Mouse (Mus musculus) 3134 (cell line): ENCODE data around the gene Hrk.

Experiments used
- DNase-seq: peaks from one replicate; pipeline ENCODE4 v3.0.0-alpha.2; 2011; ENCODE audit warnings: low spot score; ENCODE audit not compliant: insufficient read length; ENCODE audit errors: extremely low read depth

Gene Hrk

GRCm38 (mm10) chr5:118160691-118161090 lies 3.8 kb upstream of the Hrk start:
- no peak for DNase-seq

GRCm38 (mm10) chr5:118165462-118165861 lies 1.0 kb downstream of the Hrk start:
- DNase-seq = no peak

GRCm38 (mm10) chr5:118167561-118167995 lies 3.1 kb downstream of the Hrk start:
- no peak for DNase-seq

GRCm38 (mm10) chr5:118169222-118170221 lies 5.1 kb downstream of the Hrk start:
- DNase-seq = no peak

GRCm38 (mm10) chr5:118170888-118171529 lies 6.6 kb downstream of the Hrk start:
- DNase-seq = no peak

GRCm38 (mm10) chr5:118171665-118172064 lies 7.2 kb downstream of the Hrk start:
- no peak for DNase-seq

- DNase-seq = no peak
Observed at GRCm38 (mm10) chr5:118172078-118172723, 7.8 kb downstream of the Hrk start.

GRCm38 (mm10) chr5:118174310-118175009 lies 10.0 kb downstream of the Hrk start:
- no peak for DNase-seq

- DNase-seq = no peak
Observed at GRCm38 (mm10) chr5:118175137-118175536, 10.7 kb downstream of the Hrk start.

- no peak for DNase-seq
Observed at GRCm38 (mm10) chr5:118177640-118178039, 13.2 kb downstream of the Hrk start.

- no peak for DNase-seq
Observed at GRCm38 (mm10) chr5:118186903-118187633, 22.6 kb downstream of the Hrk start.

- no peak for DNase-seq
Observed at GRCm38 (mm10) chr5:118188356-118188755, 23.9 kb downstream of the Hrk start.

GRCm38 (mm10) chr5:118190491-118190890 lies 26.0 kb downstream of the Hrk start:
- no peak for DNase-seq

GRCm38 (mm10) chr5:118192221-118192620 lies 27.8 kb downstream of the Hrk start:
- no peak for DNase-seq

GRCm38 (mm10) chr5:118197421-118197820 lies 33.0 kb downstream of the Hrk start:
- DNase-seq = no peak

- no peak for DNase-seq
Observed at GRCm38 (mm10) chr5:118199670-118200069, 35.2 kb downstream of the Hrk start.

GRCm38 (mm10) chr5:118204675-118205440 lies 40.4 kb downstream of the Hrk start:
- no peak for DNase-seq

GRCm38 (mm10) chr5:118205852-118206251 lies 41.4 kb downstream of the Hrk start:
- DNase-seq = no peak

- DNase-seq = no peak
Observed at GRCm38 (mm10) chr5:118214012-118214411, 49.6 kb downstream of the Hrk start.
